Mouse (Mus musculus) megakaryocyte, embryonic 14.5 days (primary cell): ENCODE measurements around the gene G3bp2.

ENCODE experiments used
- FLI1 ChIP-seq: IDR thresholded peaks from 2 replicates; pipeline ENCODE4 v1.6.1; 2012; ENCODE audit warnings: low read length, inconsistent platforms, mixed read lengths
- GATA1 ChIP-seq: IDR thresholded peaks from 3 replicates; pipeline ENCODE4 v1.6.1; 2012; ENCODE audit warnings: mixed read lengths, low read length, inconsistent platforms, borderline replicate concordance

- TF ChIP-seq FLI1 (no peak), GATA1 (no peak)
Measured at GRCm38 (mm10) chr5:92096786-92097185, 13.3 kb upstream of the G3bp2 start.
